Mouse (Mus musculus) embryonic facial prominence, embryonic 11.5 days (tissue): ENCODE measurements around the gene Gm9821. TPM values are rescaled to one million over a fixed set of nuclear protein-coding genes. Genes with fewer than 3 reads are reported as not detected.
A peak's percentile ranks its signal among the peaks of the same experiment; 100 is the strongest.

Source experiments
- ATAC-seq: fragments of 200-750 bp; cut with Nextera tagmentation; replicated peaks from 2 replicates; pipeline ENCODE4 v1.8.0; 2017; ENCODE audit warnings: low read depth; ENCODE audit not compliant: insufficient number of reproducible peaks, low FRiP score, low TSS enrichment
- DNase-seq: peaks from one replicate; pipeline ENCODE4 v3.0.0-alpha.2; 2015; ENCODE audit warnings: low spot score
- H3K27ac ChIP-seq: fragments of 300-500 bp; sonication (generic); replicated peaks from 2 replicates; pipeline ENCODE4 v1.5.1; 2014; ENCODE audit warnings: mild to moderate bottlenecking, low read depth, low read length, control low read depth
- H3K27me3 ChIP-seq: fragments of 300-500 bp; sonication (generic); 2 replicates; pipeline ENCODE4 v1.6.1; 2014; ENCODE audit warnings: mild to moderate bottlenecking, low read length, moderate library complexity, mixed read lengths; ENCODE audit not compliant: control insufficient read depth, insufficient read depth
- H3K36me3 ChIP-seq: fragments of 300-500 bp; sonication (generic); replicated peaks from 2 replicates; pipeline ENCODE4 v1.6.1; 2014; ENCODE audit warnings: low read depth, mild to moderate bottlenecking, low read length, moderate library complexity, mixed read lengths; ENCODE audit not compliant: control insufficient read depth, insufficient read depth
- H3K4me1 ChIP-seq: fragments of 300-500 bp; sonication (generic); 2 replicates; pipeline ENCODE4 v1.6.1; 2014; ENCODE audit warnings: low read length, mixed read lengths; ENCODE audit not compliant: control insufficient read depth, insufficient read depth
- H3K4me2 ChIP-seq: fragments of 300-500 bp; sonication (generic); 2 replicates; pipeline ENCODE4 v1.6.1; 2014; ENCODE audit warnings: low read depth, mild to moderate bottlenecking, control low read depth, low read length, moderate library complexity
- H3K4me3 ChIP-seq: fragments of 300-500 bp; sonication (generic); 2 replicates; pipeline ENCODE4 v1.5.1; 2014; ENCODE audit warnings: low read depth, low read length, control low read depth
- H3K9ac ChIP-seq: fragments of 300-500 bp; sonication (generic); replicated peaks from 2 replicates; pipeline ENCODE4 v1.6.1; 2014; ENCODE audit warnings: mild to moderate bottlenecking, control low read depth, low read length
- H3K9me3 ChIP-seq: fragments of 300-500 bp; sonication (generic); replicated peaks from 2 replicates; pipeline ENCODE4 v1.6.1; 2016; ENCODE audit warnings: mild to moderate bottlenecking, low read length, inconsistent platforms, mixed read lengths; ENCODE audit not compliant: control insufficient read depth
- WGBS: fragments of 180-500 bp; shearing (Covaris S2); extraction: QIAGEN DNeasy Blood & Tissue Kit; methylation state at CpG from one replicate; pipeline ENCODE4 v1.1.7; 2014; 5-methylcytosine and 5-hydroxymethylcytosine counted together
- polyA plus RNA-seq: library from polyadenylated mRNA; unstranded; fragments of >200 nt; fragmentation: Nextera tagmentation; extraction: Ambion mirVana; gene quantifications from 2 replicates; pipeline ENCODE4 v1.2.1, GENCODE M21; 2014

Gene Gm9821
- polyA plus RNA-seq, 1 experiment from 2014 or later = not detected

GRCm38 (mm10) chr2:91947397-91948150, 2.1 kb downstream of the Gm9821 start:
- 50% methylated on average over 11 of the region's 11 CpGs for WGBS

GRCm38 (mm10) chr2:91948151-91948509, 2.6 kb downstream of the Gm9821 start:
- H3K27ac ChIP-seq = no peak overlapping the region
- no peaks in the 10 kb centered on the region for H3K27me3 ChIP-seq
- no peaks in the 10 kb centered on the region for H3K9me3 ChIP-seq
- no peaks in the 10 kb centered on the region for H3K36me3 ChIP-seq
- no peak for DNase-seq
- H3K4me1 ChIP-seq = peaks cover 9% of the 10 kb centered on the region
- no peak overlapping the region for H3K4me3 ChIP-seq
- no peak overlapping the region for H3K4me2 ChIP-seq
- ATAC-seq = no peak
- 72% methylated on average over 6 of the region's 6 CpGs for WGBS
- no peak overlapping the region; the same call in 1 of the 2 replicates for H3K9ac ChIP-seq

More at GRCm38 (mm10) chr2:91947397-91948150, 2.1 kb downstream of the Gm9821 start:
- H3K27me3 ChIP-seq = no peaks in the 10 kb centered on the region
- no peak overlapping the region for H3K4me2 ChIP-seq
- DNase-seq (no peak), ATAC-seq (no peak)
- H3K36me3 ChIP-seq = no peaks in the 10 kb centered on the region
- peaks cover 9% of the 10 kb centered on the region for H3K4me1 ChIP-seq
- H3K27ac ChIP-seq = no peak overlapping the region
- H3K4me3 ChIP-seq = no peak overlapping the region
- H3K9ac ChIP-seq = no peak overlapping the region; the same call in 1 of the 2 replicates
- no peaks in the 10 kb centered on the region for H3K9me3 ChIP-seq

GRCm38 (mm10) chr2:91948792-91949241, 3.3 kb downstream of the Gm9821 start:
- Histone ChIP-seq H3K4me3 (no peak overlapping the region), H3K9me3 (no peaks in the 10 kb centered on the region), H3K27ac (no peak overlapping the region), H3K9ac (no peak overlapping the region), H3K27me3 (no peaks in the 10 kb centered on the region), H3K36me3 (no peaks in the 10 kb centered on the region), H3K4me1 (peaks cover 9% of the 10 kb centered on the region), H3K4me2 (no peak overlapping the region)
- WGBS = 87% methylated on average over 3 of the region's 3 CpGs
- ATAC-seq = no peak
- DNase-seq = no peak

- H3K4me3 ChIP-seq = 0 out of 2 replicates have a peak overlapping the region, but pooled peaks have one; percentile 1
- H3K27ac ChIP-seq = peak overlapping the region; percentile 39; the same call in 1 of the 2 replicates
- H3K9me3 ChIP-seq = no peaks in the 10 kb centered on the region
- peak; percentile 35 for ATAC-seq
- 70% methylated on average over 17 of the region's 17 CpGs for WGBS
- no peaks in the 10 kb centered on the region for H3K36me3 ChIP-seq
- peak overlapping the region; percentile 41; the same call in 1 of the 2 replicates for H3K9ac ChIP-seq
- peaks cover 9% of the 10 kb centered on the region for H3K4me1 ChIP-seq
- no peak for DNase-seq
- no peaks in the 10 kb centered on the region for H3K27me3 ChIP-seq
- peak overlapping the region; percentile 11 for H3K4me2 ChIP-seq
These were observed 4.1 kb downstream of the Gm9821 start for GRCm38 (mm10) chr2:91949411-91950274.

GRCm38 (mm10) chr2:91950275-91951085, 5.0 kb downstream of the Gm9821 start:
- H3K9ac ChIP-seq = peak overlapping the region; percentile 41; the same call in 1 of the 2 replicates
- H3K27me3 ChIP-seq = no peaks in the 10 kb centered on the region
- DNase-seq (peak; percentile 69), ATAC-seq (peak; percentile 30)
- peaks cover 9% of the 10 kb centered on the region for H3K4me1 ChIP-seq
- WGBS = 17% methylated on average over 15 of the region's 15 CpGs
- H3K4me3 ChIP-seq = no peak overlapping the region
- peak overlapping the region; percentile 39; the same call in 1 of the 2 replicates for H3K27ac ChIP-seq
- H3K4me2 ChIP-seq = peak overlapping the region; percentile 11
- H3K36me3 ChIP-seq = no peaks in the 10 kb centered on the region
- H3K9me3 ChIP-seq = no peaks in the 10 kb centered on the region

GRCm38 (mm10) chr2:91953825-91954224, 8.3 kb downstream of the Gm9821 start:
- H3K27ac ChIP-seq = peak overlapping the region; percentile 28; the same call in 1 of the 2 replicates

GRCm38 (mm10) chr2:91955121-91955591, 9.7 kb downstream of the Gm9821 start:
- no peak overlapping the region for H3K9ac ChIP-seq
- no peaks in the 10 kb centered on the region for H3K9me3 ChIP-seq
- no peak overlapping the region for H3K4me3 ChIP-seq
- no peaks in the 10 kb centered on the region for H3K36me3 ChIP-seq
- DNase-seq (no peak), ATAC-seq (no peak)
- WGBS = 89% methylated on average over 4 of the region's 4 CpGs
- no peak overlapping the region for H3K4me2 ChIP-seq
- no peak overlapping the region for H3K27ac ChIP-seq
- no peaks in the 10 kb centered on the region for H3K27me3 ChIP-seq
- H3K4me1 ChIP-seq = peaks cover 3% of the 10 kb centered on the region; the same call in 1 of the 2 replicates

More at GRCm38 (mm10) chr2:91953825-91954224, 8.3 kb downstream of the Gm9821 start:
- WGBS = 17% methylated on average over 5 of the region's 5 CpGs
- H3K36me3 ChIP-seq = no peaks in the 10 kb centered on the region
- ATAC-seq (no peak), DNase-seq (peak; percentile 45)
- no peaks in the 10 kb centered on the region for H3K9me3 ChIP-seq
- peaks cover 4% of the 10 kb centered on the region; the same call in 1 of the 2 replicates for H3K4me1 ChIP-seq
- no peak overlapping the region for H3K4me3 ChIP-seq
- H3K27me3 ChIP-seq = no peaks in the 10 kb centered on the region
- peak overlapping the region; percentile 13; the same call in 1 of the 2 replicates for H3K9ac ChIP-seq
- H3K4me2 ChIP-seq = no peak overlapping the region
